Mouse (Mus musculus) liver, embryonic 15.5 days (tissue): Measurements from ENCODE around the gene Dis3l2. TPM values are rescaled to one million over a fixed set of nuclear protein-coding genes. Genes with fewer than 3 reads are reported as not detected.

ENCODE experiments used
- ATAC-seq: fragments of 200-750 bp; cut with Nextera tagmentation; 2 replicates; pipeline ENCODE4 v1.8.0; 2017; ENCODE audit warnings: moderate number of reproducible peaks, mild to moderate bottlenecking, moderate library complexity; ENCODE audit not compliant: insufficient read depth
- H3K27ac ChIP-seq: fragments of 300-500 bp; sonication (generic); replicated peaks from 2 replicates; pipeline ENCODE4 v1.5.1; 2015; ENCODE audit warnings: mild to moderate bottlenecking, inconsistent platforms
- H3K27me3 ChIP-seq: fragments of 300-500 bp; sonication (generic); 2 replicates; pipeline ENCODE4 v1.6.1; 2015; ENCODE audit warnings: mild to moderate bottlenecking, inconsistent platforms
- H3K36me3 ChIP-seq: fragments of 300-500 bp; sonication (generic); replicated peaks from 2 replicates; pipeline ENCODE4 v1.6.1; 2015; ENCODE audit warnings: moderate library complexity, mild to moderate bottlenecking, inconsistent platforms
- H3K4me1 ChIP-seq: fragments of 300-500 bp; sonication (generic); replicated peaks from 2 replicates; pipeline ENCODE4 v1.6.1; 2015; ENCODE audit warnings: inconsistent platforms
- H3K4me2 ChIP-seq: fragments of 300-500 bp; sonication (generic); 2 replicates; pipeline ENCODE4 v1.6.1; 2015; ENCODE audit warnings: moderate library complexity, mild to moderate bottlenecking, inconsistent platforms
- H3K4me3 ChIP-seq: fragments of 300-500 bp; sonication (generic); replicated peaks from 2 replicates; pipeline ENCODE4 v1.5.1; 2015; ENCODE audit warnings: mild to moderate bottlenecking, inconsistent platforms
- H3K9ac ChIP-seq: fragments of 300-500 bp; sonication (generic); 2 replicates; pipeline ENCODE4 v1.6.1; 2015; ENCODE audit warnings: moderate library complexity, mild to moderate bottlenecking, inconsistent platforms
- H3K9me3 ChIP-seq: fragments of 300-500 bp; sonication (generic); replicated peaks from 2 replicates; pipeline ENCODE4 v1.6.1; 2016; ENCODE audit warnings: inconsistent platforms
- whole genome bisulfite sequencing: fragments of 180-500 bp; shearing (Covaris S2); methylation state at CpG from one replicate; pipeline ENCODE4 v1.1.7; 2015; ENCODE audit warnings: mixed read lengths; ENCODE audit not compliant: insufficient replicate concordance; 5-methylcytosine and 5-hydroxymethylcytosine counted together
- polyA plus RNA-seq: library from polyadenylated mRNA; unstranded; fragments of >200 nt; fragmentation: Nextera tagmentation; extraction: Ambion mirVana; gene quantifications from 2 replicates; pipeline ENCODE4 v1.2.1, GENCODE M21; 2015

The Dis3l2 gene
- polyA plus RNA-seq, 1 experiment from 2014 or later: 8.5 TPM

DNA sequence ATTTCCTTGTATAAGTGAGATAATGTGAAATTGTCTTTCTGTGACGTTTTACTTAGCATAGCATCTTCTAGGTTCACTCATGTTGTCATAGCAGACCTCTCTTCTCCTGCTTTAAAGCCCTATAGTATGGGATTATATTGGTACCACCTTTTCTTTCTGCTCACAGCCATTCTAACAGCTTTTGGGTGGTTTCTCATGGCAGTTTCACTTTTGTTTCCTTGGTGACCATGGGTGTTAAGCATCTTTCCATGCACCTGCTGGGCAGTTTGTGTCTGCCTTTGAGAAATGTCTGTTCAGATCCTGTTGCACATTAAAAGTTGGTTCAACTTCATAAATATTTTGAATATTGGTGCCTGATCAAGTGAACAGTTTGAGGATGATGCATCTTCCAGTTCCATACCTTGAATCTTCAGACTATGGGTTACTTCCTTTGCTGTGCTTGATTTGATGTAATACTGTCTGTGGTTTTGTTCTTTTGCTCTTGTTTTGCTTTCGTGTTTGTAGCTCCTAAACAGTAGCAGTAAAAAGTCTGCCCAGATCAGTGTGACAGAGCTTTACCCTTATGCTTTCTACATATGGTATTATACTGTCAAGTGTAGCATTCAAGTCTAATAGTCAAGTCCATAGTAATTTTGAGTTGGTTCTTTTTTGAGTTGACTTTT lies 29.7 kb downstream of the Dis3l2 start:
- Histone ChIP-seq H3K36me3 (no peaks in the 10 kb centered on the region), H3K4me3 (no peak overlapping the region), H3K27me3 (no peaks in the 10 kb centered on the region), H3K4me2 (no peak overlapping the region), H3K9me3 (no peaks in the 10 kb centered on the region), H3K4me1 (no peaks in the 10 kb centered on the region), H3K27ac (no peak overlapping the region), H3K9ac (no peak overlapping the region)
- WGBS: 43% methylated on average over 2 of the region's 2 CpGs
- ATAC-seq: no peak

GRCm38 (mm10) chr1:86736414-86736813 lies 32.8 kb downstream of the Dis3l2 start:
- Histone ChIP-seq H3K9me3 (no peaks in the 10 kb centered on the region), H3K36me3 (no peaks in the 10 kb centered on the region), H3K4me1 (no peaks in the 10 kb centered on the region), H3K4me3 (no peak overlapping the region), H3K27me3 (no peaks in the 10 kb centered on the region), H3K4me2 (no peak overlapping the region), H3K9ac (no peak overlapping the region), H3K27ac (no peak overlapping the region)
- ATAC-seq: no peak
- WGBS: 58% methylated on average over 1 of the region's 1 CpGs

DNA sequence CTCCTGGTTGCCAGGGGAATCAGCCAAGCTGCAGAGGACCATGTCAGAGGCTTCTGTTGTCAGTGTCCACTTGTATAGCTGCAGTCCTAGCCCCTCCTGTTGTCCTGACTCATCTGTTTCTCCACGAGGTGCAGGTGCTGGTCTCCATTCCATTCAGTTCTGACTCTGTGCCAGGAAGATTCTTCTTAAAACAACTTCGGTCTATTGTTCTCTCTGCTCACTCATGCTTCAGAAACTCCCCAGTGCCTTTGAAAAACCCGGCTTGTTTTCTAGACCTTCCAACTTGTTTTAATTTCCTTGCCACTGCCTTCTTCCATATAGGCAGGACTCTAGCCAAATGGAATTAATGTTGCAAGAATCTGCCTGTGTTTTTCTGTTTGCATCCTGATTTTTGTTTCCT lies 39.3 kb downstream of the Dis3l2 start:
- no peak for ATAC-seq
- Histone ChIP-seq H3K9ac (no peak overlapping the region), H3K36me3 (no peaks in the 10 kb centered on the region), H3K4me3 (no peak overlapping the region), H3K4me1 (no peaks in the 10 kb centered on the region), H3K9me3 (no peaks in the 10 kb centered on the region), H3K27ac (no peak overlapping the region), H3K4me2 (no peak overlapping the region), H3K27me3 (no peaks in the 10 kb centered on the region)
- 55% methylated on average over 3 of the region's 3 CpGs for WGBS

DNA sequence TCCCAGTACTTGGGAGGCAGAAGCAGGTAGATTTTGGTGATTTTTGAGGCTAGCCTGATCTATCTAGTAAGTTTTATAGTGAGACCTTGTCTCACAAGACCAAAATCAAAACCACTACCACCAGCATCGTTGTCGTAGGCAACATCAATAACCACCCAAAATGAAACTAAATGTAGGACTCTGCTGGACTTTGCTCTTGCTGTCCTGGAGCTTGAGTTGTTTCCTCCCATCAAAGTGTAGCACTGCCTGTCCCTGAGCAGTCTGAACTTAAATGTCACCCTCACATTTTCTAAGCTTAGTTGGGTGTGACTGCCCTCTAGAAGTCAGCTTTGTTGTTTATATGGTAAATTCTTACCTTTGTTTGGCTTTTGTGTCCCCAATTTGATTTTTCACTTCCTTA lies 43.4 kb downstream of the Dis3l2 start:
- ATAC-seq: no peak

DNA sequence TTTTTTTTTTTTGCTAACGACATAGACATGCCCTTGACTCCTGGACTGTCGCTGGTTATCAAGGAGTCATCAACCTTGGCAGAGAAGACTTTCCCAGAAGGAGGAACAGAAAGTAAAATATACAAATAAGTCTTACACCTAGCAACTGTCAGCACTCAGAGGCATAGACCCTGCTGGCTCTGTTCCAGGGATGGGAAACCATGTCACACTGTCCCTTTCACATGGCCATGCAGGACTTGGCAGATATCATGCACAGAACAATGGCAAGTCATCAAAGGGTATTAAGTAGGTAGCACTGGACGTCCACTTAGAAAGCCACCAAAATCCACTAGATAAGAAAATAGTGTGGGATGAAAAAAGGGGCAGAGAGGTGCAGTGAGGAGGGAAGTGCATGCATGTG lies 46.5 kb downstream of the Dis3l2 start:
- Histone ChIP-seq H3K4me3 (no peak overlapping the region), H3K36me3 (no peaks in the 10 kb centered on the region), H3K27me3 (no peaks in the 10 kb centered on the region), H3K4me2 (no peak overlapping the region), H3K9me3 (no peaks in the 10 kb centered on the region), H3K9ac (no peak overlapping the region), H3K27ac (no peak overlapping the region), H3K4me1 (no peaks in the 10 kb centered on the region)
- ATAC-seq: no peak
- WGBS: 69% methylated on average over 3 of the region's 3 CpGs

More for the DNA sequence above, 43.4 kb downstream of the Dis3l2 start:
- Histone ChIP-seq H3K4me2 (no peak overlapping the region), H3K4me1 (no peaks in the 10 kb centered on the region), H3K27me3 (no peaks in the 10 kb centered on the region), H3K27ac (no peak overlapping the region), H3K9ac (no peak overlapping the region), H3K4me3 (no peak overlapping the region), H3K36me3 (no peaks in the 10 kb centered on the region), H3K9me3 (no peaks in the 10 kb centered on the region)
- WGBS: 88% methylated on average over 2 of the region's 2 CpGs

- Histone ChIP-seq H3K4me2 (no peak overlapping the region), H3K27me3 (no peaks in the 10 kb centered on the region), H3K4me3 (no peak overlapping the region), H3K9me3 (no peaks in the 10 kb centered on the region), H3K36me3 (no peaks in the 10 kb centered on the region), H3K4me1 (no peaks in the 10 kb centered on the region), H3K27ac (no peak overlapping the region), H3K9ac (no peak overlapping the region)
- 74% methylated on average over 8 of the region's 8 CpGs for WGBS
- ATAC-seq: no peak
These were observed 49.8 kb downstream of the Dis3l2 start for GRCm38 (mm10) chr1:86753416-86753815.

GRCm38 (mm10) chr1:86754335-86754734 lies 50.7 kb downstream of the Dis3l2 start:
- H3K4me3 ChIP-seq: no peak overlapping the region
- H3K9ac ChIP-seq: no peak overlapping the region
- no peak overlapping the region for H3K27ac ChIP-seq
- no peak for ATAC-seq
- H3K36me3 ChIP-seq: no peaks in the 10 kb centered on the region
- H3K9me3 ChIP-seq: no peaks in the 10 kb centered on the region
- H3K27me3 ChIP-seq: no peaks in the 10 kb centered on the region
- H3K4me2 ChIP-seq: no peak overlapping the region
- no peaks in the 10 kb centered on the region for H3K4me1 ChIP-seq
- WGBS: 78% methylated on average over 3 of the region's 3 CpGs

DNA sequence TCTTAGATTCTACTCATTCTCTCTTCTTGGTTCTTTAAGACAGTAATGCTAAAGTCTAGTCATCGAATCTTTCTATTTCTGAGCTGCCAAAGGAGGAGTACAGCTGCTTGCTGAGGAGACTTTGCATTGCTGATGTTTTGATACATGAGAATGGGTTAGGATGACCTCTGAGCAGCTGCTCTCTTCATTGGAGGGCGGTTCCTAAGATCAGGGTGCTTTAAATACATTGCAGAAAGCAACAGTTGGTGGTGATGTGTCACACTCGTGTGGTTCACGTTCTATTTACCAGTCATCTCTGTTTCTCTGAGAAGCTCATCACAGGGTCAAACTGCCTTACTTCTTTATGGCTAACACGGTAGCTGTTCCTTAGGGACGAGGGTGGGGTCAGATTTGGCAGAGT lies 54.5 kb downstream of the Dis3l2 start:
- 74% methylated on average over 6 of the region's 6 CpGs for WGBS
- no peaks in the 10 kb centered on the region for H3K27me3 ChIP-seq

DNA sequence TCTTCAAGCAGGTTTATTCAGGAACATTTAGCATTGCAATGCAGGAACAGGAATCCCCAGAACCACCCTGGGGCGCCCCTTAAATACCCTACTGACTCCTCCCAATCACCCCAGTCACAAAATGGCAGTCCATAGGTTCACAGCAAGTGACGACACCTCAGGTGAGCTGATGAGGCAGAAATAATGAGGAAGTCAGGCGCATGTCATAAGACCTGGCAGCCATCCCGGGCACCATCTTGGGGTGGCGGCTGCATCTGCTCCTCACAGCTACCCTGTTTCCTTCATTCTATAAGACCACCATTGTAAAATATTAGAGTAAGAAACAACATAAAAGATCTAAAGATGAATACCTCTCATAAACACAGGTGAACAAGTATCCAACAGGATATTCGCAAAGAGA lies 58.6 kb downstream of the Dis3l2 start:
- Histone ChIP-seq H3K9ac (no peak overlapping the region), H3K27me3 (no peaks in the 10 kb centered on the region), H3K36me3 (peaks cover 2% of the 10 kb centered on the region; the same call in 1 of the 2 replicates), H3K27ac (no peak overlapping the region), H3K4me1 (no peaks in the 10 kb centered on the region), H3K9me3 (no peaks in the 10 kb centered on the region), H3K4me2 (no peak overlapping the region), H3K4me3 (no peak overlapping the region)
- no peak for ATAC-seq
- WGBS: 86% methylated on average over 6 of the region's 6 CpGs

More for the DNA sequence above, 54.5 kb downstream of the Dis3l2 start:
- Histone ChIP-seq H3K9me3 (no peaks in the 10 kb centered on the region), H3K4me1 (no peaks in the 10 kb centered on the region), H3K36me3 (0 out of 2 replicates have a peak, but pooled peaks cover 2% of the 10 kb centered on the region), H3K4me2 (no peak overlapping the region), H3K27ac (no peak overlapping the region), H3K9ac (no peak overlapping the region), H3K4me3 (no peak overlapping the region)
- no peak for ATAC-seq

GRCm38 (mm10) chr1:86801241-86801640 lies 97.6 kb downstream of the Dis3l2 start:
- no peak for ATAC-seq
- Histone ChIP-seq H3K36me3 (no peaks in the 10 kb centered on the region), H3K9me3 (no peaks in the 10 kb centered on the region), H3K27ac (no peak overlapping the region), H3K4me3 (no peak overlapping the region), H3K4me2 (no peak overlapping the region), H3K4me1 (no peaks in the 10 kb centered on the region), H3K27me3 (no peaks in the 10 kb centered on the region), H3K9ac (no peak overlapping the region)
- WGBS: 64% methylated on average over 2 of the region's 2 CpGs

GRCm38 (mm10) chr1:86811756-86812155 lies 108.1 kb downstream of the Dis3l2 start:
- no peaks in the 10 kb centered on the region for H3K27me3 ChIP-seq
- H3K4me2 ChIP-seq: no peak overlapping the region
- no peak for ATAC-seq
- no peak overlapping the region for H3K27ac ChIP-seq
- H3K9ac ChIP-seq: no peak overlapping the region
- H3K36me3 ChIP-seq: no peaks in the 10 kb centered on the region
- WGBS: 57% methylated on average over 3 of the region's 3 CpGs
- no peaks in the 10 kb centered on the region for H3K9me3 ChIP-seq
- no peaks in the 10 kb centered on the region for H3K4me1 ChIP-seq
- no peak overlapping the region for H3K4me3 ChIP-seq

- Histone ChIP-seq H3K27me3 (no peaks in the 10 kb centered on the region), H3K9ac (no peak overlapping the region), H3K4me3 (no peak overlapping the region), H3K9me3 (no peaks in the 10 kb centered on the region), H3K36me3 (no peaks in the 10 kb centered on the region), H3K4me1 (no peaks in the 10 kb centered on the region), H3K27ac (no peak overlapping the region), H3K4me2 (no peak overlapping the region)
- 23% methylated on average over 1 of the region's 1 CpGs for WGBS
- no peak for ATAC-seq
These were observed 118.7 kb downstream of the Dis3l2 start for GRCm38 (mm10) chr1:86822266-86822665.
